Mouse (Mus musculus): ENCODE data around the gene Erc1. TPM values are rescaled to one million over a fixed set of nuclear protein-coding genes. Genes with fewer than 3 reads are reported as not detected.
"Not testable (repeated sequence)": the region's sequence is repeated elsewhere in the genome, so short reads cannot be mapped to it uniquely, and the experiment has no call there.

Gene Erc1
- total RNA-seq, 2 experiments from 2014 or later, result 38.5 to 41.1 TPM

DNA sequence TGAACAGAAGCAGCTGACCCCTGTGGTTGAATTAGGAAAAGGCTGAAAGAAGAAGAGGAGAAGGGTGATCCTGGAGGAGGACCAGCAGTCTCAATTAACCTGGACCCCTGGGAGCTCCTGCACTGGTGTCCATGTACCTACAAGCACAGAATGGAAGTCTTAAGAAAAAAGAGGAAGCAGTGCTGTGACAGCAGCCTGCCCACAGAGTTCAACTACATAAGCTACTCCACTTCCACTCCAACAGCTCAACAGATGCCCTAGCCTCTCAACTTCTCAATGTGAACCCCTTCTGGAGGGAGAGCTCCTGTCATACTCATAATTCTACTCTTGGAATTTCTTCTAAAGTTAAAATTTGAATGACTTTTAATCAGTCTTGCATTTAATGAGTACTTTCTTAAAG lies 34.9 kb downstream of the Erc1 start:
- DNase-seq (ENCODE audit: low spot score); intact Hi-C loops (cut with DNase I): not testable (repeated sequence)

DNA sequence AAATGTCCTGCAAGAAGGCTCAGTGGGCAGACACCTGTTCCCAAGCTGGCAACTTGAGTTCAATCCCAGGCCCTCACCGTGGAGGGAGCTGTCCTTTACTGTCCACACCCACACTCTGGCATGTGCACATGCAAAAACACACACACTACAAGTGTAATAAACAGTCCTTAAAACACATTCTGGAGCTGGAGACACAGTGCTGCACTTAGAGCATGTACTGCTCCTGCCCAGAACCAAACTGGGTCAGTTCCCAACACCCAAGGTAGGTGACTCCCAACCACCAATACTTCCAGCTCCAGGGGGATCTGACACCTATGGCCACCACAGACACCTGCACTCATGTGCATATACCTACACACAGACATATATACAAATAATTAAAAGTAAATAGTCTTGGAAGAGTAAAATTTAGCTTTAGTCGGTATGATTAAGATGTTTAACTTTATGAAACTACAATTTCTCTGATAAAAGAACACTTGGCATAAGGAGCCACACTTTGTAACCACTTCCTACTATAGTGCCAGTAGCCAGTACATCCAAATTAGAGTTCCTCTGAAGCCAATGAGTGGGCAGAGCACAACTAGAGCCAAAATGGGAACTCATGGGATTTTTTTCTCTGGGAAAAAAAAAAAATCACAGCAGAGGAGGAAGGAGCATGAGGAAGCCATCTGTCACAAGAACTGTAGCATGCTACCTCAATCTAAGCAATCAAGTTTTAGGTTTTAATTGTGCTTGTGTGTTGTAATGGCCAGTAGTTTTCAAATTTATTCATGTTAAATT lies 39.1 kb downstream of the Erc1 start:
- no peak for DNase-seq (ENCODE audit: low spot score)
- intact Hi-C loops (cut with DNase I), result no loop called here

DNA sequence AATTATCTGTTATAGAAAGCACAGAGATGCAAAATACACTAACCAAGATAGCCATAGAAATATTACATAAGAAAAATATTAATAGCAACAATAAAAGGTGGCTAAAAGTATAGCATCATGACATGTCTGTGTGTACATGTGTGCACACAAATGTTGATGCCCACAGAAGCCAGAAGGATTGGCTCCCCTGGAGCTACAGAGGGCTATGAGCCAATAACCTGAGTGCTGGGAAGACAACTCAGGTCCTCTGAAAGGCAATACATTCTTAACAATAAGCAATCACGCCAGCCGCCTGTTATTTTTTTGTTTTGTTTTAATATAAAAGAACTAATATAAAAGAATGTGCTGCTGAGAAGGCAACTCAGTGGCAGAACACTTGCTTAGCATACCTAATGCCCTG lies 44.7 kb downstream of the Erc1 start:
- intact Hi-C loops (cut with DNase I), result no loop called here
- no peak for DNase-seq (ENCODE audit: low spot score)

DNA sequence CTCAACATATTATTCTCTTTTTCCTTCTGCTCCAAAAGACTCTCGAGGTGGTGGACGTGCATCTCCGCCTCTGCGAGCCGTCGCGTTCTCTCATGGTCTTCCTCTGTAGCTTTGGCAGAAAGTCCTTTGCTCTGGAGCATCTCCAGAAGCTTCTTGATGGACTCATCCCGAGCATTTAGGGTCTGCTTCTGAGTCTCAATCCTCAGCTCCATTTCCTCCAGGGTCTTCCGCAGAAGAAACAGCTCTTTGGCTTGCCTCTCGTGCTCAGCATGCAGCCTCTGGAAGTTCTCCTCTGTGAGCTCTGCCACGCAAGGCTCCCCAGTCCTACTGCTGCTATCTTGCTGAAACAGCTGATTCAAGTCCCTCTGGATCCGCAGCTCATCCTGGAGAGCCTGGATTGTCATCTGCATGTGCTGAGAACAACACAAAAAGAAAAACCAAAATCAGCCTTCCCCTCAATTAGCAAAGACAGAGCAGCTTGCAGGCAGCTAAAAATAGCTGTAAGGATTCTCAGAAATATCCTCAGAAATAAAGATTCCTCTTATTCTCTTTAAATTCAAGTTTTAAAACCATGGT lies 51.0 kb downstream of the Erc1 start:
- intact Hi-C loops (cut with DNase I), result no loop called here
- DNase-seq (ENCODE audit: low spot score), result no peak

DNA sequence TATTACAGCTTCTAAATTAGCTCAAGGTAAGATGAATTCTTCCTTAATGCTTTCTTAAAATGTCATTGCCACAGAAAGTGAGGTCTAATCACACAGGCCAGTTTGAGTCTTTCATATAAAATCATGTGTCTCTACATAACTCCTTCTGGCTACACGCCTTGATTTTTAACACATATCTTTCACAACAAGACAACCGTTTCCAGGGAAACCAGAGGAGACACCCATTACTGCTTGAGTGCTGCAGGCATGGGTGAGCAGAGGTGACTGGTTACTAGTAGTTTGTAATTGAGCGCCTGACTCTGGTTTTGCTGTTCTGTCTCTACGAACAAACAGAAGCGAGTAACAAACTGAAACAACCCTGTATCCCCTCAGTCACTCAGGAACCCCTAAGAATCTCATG lies 51.7 kb downstream of the Erc1 start:
- intact Hi-C loops (cut with DNase I), result no loop called here
- DNase-seq (ENCODE audit: low spot score), result no peak

DNA sequence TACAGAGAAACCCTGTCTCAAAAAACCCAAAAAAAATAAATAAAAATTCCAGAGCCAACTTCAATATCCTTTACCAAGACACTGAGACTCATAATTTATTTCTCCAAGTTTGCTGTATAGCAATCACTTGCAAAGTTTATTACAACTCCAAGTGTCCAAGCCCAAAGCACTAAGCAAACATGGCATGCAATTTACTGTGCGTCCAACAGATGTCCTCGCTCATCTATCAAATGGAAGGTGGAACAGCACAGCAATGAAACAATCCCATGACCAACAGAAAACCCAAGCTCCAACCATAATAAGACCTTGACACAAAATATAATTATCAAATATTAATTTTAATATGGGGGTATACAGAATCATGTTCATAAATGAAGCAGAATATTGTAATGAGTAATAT lies 55.4 kb downstream of the Erc1 start:
- intact Hi-C loops (cut with DNase I), result loop anchor here (2.0 to 5.0 kb wide), 4 partner anchors 55 to 405 kb away; partner anchors contain the start of gene Erc1
- DNase-seq (ENCODE audit: low spot score), result no peak

DNA sequence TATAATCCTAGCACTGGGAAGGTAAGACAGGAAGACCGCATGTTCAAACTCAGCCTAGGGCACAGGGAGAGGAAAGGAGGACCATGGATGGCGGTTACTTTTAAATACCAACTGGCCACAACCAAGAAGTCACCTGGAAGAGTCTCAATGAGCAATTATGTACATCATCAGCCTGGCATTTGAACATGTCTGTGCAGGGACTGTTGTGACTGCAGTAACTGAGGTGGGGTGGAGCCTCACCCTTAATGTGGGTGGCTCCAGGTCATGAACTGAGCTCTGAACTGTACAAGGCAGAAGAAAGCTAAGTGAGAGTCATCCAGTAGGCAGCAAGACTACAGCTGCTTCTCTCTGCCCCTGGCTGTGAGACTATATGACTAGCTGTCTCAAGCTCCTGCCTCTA lies 65.6 kb downstream of the Erc1 start:
- intact Hi-C loops (cut with DNase I), result loop anchor here (5.0 kb wide), 1 partner anchor 540 kb away; no protein-coding TSS in a partner anchor

DNA sequence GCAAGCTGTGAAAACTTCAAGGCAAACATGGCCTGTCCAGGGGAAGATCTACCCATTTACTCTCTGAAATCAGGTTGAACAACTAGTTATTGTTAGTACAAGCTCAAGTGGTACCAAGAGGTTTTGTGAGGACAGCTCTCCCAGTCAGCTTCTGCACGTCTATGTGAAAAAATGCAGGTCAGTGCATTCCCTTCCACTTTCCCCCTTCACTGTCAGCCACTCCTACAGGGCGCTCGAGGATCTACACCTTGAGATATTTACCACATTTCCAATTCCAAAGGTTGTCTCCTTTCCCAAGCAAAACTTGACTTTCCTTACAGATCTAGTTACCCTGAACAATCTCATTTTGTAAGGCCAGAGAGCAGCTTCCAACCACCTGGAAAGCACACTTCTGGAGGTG lies 66.9 kb downstream of the Erc1 start:
- intact Hi-C loops (cut with DNase I), result loop anchor here (5.0 kb wide), 1 partner anchor 541 kb away; no protein-coding TSS in a partner anchor
- DNase-seq (ENCODE audit: low spot score), result no peak

More for the DNA sequence above, 65.6 kb downstream of the Erc1 start:
- DNase-seq (ENCODE audit: low spot score), result no peak

DNA sequence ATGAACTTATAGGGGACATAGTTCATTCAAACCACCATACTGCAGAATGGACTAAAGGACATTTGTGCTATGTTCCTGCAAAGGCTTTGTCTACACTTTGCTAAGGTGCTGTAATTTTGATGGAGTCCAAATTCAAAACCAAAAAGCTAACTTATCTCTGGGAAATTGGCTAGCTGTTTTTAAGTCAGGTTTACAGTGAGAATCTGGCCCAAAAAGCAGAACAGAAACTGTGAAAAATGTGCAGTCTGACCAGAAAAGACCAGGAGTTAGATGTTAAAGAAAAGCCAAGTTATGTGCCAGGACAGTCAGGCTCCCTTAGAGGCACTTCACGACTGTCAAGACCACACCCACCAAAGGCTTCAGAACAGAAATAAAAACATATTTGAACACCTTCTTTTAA lies 79.2 kb downstream of the Erc1 start:
- intact Hi-C loops (cut with DNase I), result no loop called here
- no peak for DNase-seq (ENCODE audit: low spot score)

DNA sequence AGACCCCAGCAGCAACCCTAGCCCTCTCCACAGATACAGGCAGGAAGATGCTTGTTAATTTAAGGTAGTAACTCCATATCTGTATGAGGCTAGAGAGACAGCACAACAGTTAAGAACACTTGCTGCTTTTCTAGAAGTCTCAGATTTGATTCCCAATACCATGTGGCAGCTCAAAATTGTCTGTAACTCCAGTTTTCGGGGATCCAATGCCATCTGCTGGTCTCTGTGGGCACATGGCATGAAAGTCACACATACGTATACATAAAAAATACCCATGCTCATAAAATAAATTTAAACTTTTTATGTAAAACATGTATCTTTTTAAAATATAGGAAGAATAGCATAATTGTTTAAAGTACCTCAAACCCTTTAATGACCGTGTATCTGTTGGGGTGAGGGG lies 83.6 kb downstream of the Erc1 start:
- intact Hi-C loops (cut with DNase I), result no loop called here
- no peak for DNase-seq (ENCODE audit: low spot score)

DNA sequence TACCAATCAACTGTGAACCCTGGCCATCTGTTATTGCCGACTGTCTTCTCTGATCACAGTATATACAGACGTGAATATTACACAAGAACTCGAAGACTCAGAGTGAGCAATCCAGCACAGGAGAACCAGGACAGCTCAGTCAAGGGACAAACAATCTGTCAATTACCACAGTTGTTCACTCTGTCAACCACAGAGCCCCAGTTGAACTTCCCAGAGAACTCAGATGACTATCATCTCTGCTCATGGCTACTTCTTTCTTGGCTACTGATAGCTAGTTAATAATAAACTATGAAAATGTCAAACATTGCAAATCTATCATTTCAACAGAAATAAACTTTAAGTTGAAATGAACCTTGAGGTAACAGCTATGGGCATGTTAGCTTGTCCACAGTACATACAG lies 88.1 kb downstream of the Erc1 start:
- intact Hi-C loops (cut with DNase I), result no loop called here
- no peak for DNase-seq (ENCODE audit: low spot score)

DNA sequence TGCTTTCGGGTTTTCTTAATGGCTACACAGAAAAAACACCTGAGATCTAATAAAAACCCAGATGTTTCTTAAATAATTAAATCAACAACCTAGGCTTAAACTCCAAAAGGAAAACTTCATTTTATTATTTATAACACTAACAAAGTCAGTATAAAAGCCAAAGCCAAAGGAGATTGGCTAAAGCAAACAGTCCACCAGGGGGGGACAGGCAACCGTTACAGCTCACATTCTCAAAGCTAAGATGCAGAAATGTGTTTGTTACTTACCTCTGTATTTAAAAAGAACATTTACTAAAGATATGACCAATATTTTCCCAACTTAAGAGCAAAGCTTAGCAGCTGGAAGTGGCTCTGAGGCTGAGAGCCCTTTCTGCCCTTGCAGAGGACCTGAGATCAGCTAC lies 89.5 kb downstream of the Erc1 start:
- no peak for DNase-seq (ENCODE audit: low spot score)

DNA sequence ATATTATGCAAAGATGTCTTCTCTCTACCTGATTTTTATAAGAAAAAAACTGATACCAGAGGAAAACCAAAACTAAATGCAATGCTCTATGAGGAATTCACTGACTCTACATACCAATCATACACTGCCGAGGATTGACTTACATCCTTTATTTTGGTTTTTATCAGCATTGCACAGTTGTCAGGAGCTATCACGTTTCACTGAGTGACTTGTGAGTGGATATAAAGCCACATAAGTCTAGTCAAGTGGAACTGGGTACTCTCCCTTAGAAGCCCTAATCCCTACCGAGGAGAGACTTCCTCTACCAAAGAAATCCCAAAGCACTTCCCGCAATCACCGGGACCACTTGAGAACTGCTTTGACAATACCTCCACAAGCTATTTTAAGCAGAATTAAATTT lies 90.2 kb downstream of the Erc1 start:
- intact Hi-C loops (cut with DNase I), result no loop called here
- no peak for DNase-seq (ENCODE audit: low spot score)

More for the DNA sequence above, 89.5 kb downstream of the Erc1 start:
- intact Hi-C loops (cut with DNase I), result no loop called here

DNA sequence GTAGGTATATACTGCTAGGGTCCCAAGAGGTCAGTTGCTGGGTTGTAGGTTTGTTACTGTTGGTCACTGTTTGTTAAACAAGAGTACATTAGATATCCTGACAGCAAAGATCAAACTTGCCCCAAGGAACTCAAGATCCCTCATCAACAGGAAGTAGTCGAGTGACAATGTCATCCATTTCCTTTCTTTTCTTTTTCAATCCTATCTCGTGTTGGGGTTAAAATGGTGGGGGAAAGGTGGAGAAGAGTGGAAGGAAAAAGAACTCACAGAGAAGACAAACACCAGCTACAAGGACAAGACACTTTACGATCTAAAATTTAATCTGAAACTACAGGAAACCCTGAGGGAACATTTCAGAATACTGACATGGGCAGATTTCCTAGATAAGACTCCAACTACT lies 92.1 kb downstream of the Erc1 start:
- no peak for DNase-seq (ENCODE audit: low spot score)
- intact Hi-C loops (cut with DNase I), result no loop called here

DNA sequence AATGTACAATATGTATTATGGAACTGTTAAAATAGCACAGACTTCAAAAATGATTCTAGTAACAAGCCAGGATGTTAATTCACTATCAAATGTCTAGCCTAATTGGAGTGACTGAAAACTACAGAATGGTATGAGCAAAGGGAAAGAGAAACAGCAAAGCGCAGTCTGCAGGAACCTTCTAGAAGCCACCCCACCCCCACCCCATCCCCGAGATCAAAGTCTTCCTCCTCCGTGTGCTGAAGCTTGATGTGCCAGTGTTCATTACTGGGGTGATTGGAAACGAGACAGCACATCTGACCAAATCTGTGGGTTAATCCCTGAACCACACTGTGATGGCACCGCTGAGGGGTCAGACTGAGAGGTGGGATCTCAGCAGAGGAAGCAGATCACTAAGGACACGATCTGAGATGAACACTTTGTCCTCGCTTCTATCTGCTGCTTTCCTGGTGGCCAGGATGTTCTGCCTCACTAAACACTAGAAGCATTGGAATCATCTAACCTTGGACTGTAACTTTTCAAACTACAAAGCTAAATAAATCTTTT lies 98.8 kb downstream of the Erc1 start:
- DNase-seq (ENCODE audit: low spot score), result no peak
- intact Hi-C loops (cut with DNase I), result no loop called here

DNA sequence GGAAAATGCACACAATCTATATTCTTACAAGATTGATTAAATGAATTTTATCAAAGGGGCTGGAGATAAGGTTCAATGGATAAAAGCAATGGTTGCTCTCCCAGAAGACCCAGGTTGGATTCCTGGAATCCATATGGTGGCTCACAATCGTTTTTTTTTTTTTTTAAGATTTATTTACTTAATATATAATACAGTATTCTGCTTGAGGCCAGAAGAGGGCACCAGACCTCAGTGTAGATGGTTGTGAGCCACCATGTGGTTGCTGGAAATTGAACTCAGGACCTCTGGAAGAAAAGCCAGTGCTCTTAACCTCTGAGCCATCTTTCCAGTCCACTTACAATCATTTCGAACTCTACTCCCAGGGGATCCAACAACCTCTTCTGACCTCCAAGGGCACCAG lies 106.1 kb downstream of the Erc1 start:
- DNase-seq (ENCODE audit: low spot score), result no peak
- intact Hi-C loops (cut with DNase I), result no loop called here

DNA sequence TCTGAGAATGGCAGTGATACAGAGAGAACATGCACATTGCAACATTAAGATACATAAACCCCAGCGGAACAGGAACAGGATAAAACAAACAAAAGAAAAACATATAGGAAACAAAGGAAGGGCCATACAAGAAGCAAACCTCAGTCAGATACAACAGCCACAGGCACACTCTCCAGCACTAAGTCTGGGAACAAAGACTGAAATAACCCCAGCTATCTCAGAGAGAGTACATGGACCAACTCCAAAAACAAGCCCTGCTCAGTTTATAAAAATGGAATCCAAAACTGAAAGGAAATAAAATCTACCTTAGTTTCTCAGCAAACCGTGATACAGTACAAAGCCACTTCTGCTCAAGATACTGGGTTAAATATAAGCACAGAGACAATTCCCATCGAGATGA lies 107.4 kb downstream of the Erc1 start:
- intact Hi-C loops (cut with DNase I), result no loop called here
- no peak for DNase-seq (ENCODE audit: low spot score)

DNA sequence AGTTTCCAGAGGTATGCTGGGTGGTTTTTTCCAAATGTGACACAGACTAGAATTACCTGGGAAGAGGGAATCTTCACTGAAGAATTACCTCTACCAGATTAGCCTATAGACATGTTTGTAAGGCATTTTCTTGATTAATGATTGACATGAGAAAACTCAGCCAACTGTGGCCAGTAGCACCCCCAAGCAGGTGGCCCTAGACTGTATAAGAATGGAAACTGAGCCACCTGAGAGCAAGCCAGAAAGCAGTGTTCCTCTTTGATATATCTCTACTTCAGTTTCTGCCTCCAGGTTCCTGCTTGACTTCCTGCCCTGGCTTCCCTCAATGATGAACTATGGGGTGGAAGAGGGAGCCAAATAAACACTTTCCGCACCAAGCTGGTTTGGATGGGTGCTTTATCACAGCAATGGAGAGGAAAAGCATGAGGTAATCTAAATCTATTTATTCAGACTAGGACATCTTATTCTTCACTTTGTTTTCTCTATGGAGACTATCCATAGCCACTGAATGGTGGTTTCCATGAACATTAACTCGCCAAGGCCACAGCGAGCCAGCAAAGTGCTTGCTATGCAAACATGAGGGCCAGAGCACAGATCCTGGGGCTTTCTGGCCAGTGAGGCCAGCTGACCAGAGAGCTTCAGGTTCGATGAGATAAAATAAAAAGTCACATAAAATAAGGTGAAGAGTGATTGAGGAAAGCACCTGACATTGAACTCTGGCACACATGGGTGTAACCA lies 109.2 kb downstream of the Erc1 start:
- intact Hi-C loops (cut with DNase I), result no loop called here
- DNase-seq (ENCODE audit: low spot score), result no peak

DNA sequence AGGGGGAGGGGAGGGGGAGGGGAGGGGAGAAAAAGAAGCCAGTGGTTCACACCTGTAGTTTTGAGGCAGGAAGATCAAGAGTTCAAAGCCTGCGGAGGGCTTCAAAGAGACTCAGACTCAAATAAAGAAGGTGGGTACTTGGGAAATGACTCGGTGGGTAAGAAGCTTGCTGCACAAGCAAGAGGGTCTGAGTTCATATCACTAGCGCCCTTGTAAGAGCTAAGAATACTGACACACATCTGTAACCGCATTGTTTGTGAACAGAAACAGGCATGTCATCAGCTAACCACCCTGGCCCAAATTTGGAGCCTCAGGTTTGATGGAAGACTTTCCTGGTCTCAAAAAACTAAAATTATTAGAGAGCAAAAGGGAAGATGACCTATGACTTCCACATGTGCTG lies 110.3 kb downstream of the Erc1 start:
- intact Hi-C loops (cut with DNase I), result no loop called here
- DNase-seq (ENCODE audit: low spot score), result no peak

DNA sequence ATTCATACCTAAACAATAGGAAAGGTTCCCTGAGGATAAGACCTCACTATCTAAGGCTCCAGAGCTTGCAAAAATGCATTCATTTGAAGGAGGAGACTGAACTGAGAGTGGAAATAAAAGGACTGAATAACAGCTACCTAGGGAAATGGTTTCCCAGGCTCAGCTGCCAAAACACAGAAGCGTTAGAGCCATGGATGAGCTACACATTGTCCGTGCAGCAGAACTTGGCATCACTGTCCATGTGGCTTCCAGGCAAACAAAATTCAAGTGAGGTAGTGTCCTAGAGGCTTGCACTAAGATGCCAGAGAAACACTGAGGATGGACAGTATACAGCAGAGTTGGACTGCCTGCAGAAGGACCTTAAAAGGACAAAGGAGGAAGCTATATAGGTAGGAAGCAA lies 112.0 kb downstream of the Erc1 start:
- intact Hi-C loops (cut with DNase I), result no loop called here
- no peak for DNase-seq (ENCODE audit: low spot score)

DNA sequence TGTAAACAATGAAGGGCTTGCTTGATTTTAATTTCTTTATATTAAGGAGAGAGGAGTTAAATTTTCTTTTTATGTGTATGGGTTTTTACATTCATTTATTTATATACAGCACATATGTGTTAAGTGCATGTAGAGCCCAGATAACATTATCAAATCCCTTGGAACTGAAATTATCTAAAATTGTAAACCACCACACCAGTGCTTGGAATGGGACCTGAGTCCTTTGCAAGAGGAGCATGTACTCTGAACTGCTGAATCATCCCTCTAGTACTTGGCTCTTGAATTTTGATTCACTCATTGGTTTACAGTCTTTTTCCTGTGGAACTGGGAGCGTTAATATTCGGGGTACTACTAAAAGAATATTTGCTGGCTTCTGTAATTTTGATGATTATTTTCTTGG lies 116.8 kb downstream of the Erc1 start:
- intact Hi-C loops (cut with DNase I), result no loop called here

More for the DNA sequence above, 116.8 kb downstream of the Erc1 start:
- DNase-seq (ENCODE audit: low spot score), result no peak

Measured in heart, postnatal 25 days (tissue).